In genomic region chr1:45860349-45860748, GRCm38 (mm10) we compare ENCODE assay signal across 12 mouse cellular contexts. TPM values are rescaled to one million over a fixed set of nuclear protein-coding genes. Genes with fewer than 3 reads are reported as not detected.
DNase-seq lines count a peak whose midpoint lies in the region; ATAC-seq lines count a peak whose summit lies in the region.
"Had no signal": no experiment of that assay in that cellular context is flagged by ENCODE, and none has a peak within 500 bp of the region (broad histone marks: within the 10 kb centered on the region; RNA-seq: fewer than 3 reads in every experiment).

No protein-coding gene starts in this region.

- DNase-seq in heart, adult 18-20 months, result peak; percentile 43 to 46
- DNase-seq in heart, postnatal 25 days (ENCODE audit: low spot score), result no peak
- DNase-seq in right cerebral cortex, adult 18-20 months, result peak; percentile 3
- no peak for DNase-seq in right cerebral cortex, postnatal 25 days
- DNase-seq in liver, embryonic 11.5 days (ENCODE audit: low spot score), result no peak
- peak; percentile 30 for DNase-seq in yolk sac, embryonic 10.5 days (ENCODE audit: low spot score)
- DNase-seq in layer of hippocampus, adult 8-10 months (ENCODE audit: low spot score in 2 of 2), result no peak
- no peak for DNase-seq in gastrocnemius, adult 18-20 months (ENCODE audit: low spot score)

- no peaks in the 10 kb centered on the region for H3K27me3 ChIP-seq in liver, embryonic 11.5 days (replicated peaks; ENCODE audit: control insufficient read depth, insufficient read depth, low read length)

- ATAC-seq in liver, embryonic 11.5 days (replicated peaks; ENCODE audit: low FRiP score), result 0 out of 2 replicates have a peak, but pooled peaks have one; percentile 20

- intact Hi-C loops in heart, postnatal 25 days (cut with DNase I), result loop anchor here (5.0 kb wide), 1 partner anchor 33 kb away; no protein-coding TSS in a partner anchor

- H3K36me3 ChIP-seq in liver, embryonic 11.5 days (ENCODE audit: control insufficient read depth, insufficient read depth, low read length), result no peaks in the 10 kb centered on the region

- no peak overlapping the region for H3K4me2 ChIP-seq in liver, embryonic 11.5 days

- H3K9me3 ChIP-seq in liver, embryonic 11.5 days (ENCODE audit: control insufficient read depth, low read length), result no peaks in the 10 kb centered on the region

- no peak overlapping the region for H3K9ac ChIP-seq in liver, embryonic 11.5 days (ENCODE audit: low read depth, low read length)

- H3K4me3 ChIP-seq in liver, embryonic 11.5 days (ENCODE audit: low read depth, low read length), result no peak overlapping the region

- peaks cover 2% of the 10 kb centered on the region for H3K4me1 ChIP-seq in liver, embryonic 11.5 days (replicated peaks; ENCODE audit: control insufficient read depth, insufficient read depth, low read length)

- 42% methylated on average over 5 of the region's 5 CpGs for WGBS in liver, embryonic 11.5 days

- no peak overlapping the region for H3K27ac ChIP-seq in liver, embryonic 11.5 days (ENCODE audit: low read depth, low read length)

RNA-seq across cellular contexts. Expression of gene Gm5269, which starts 29.7 kb away (rescaled TPM):
- total RNA-seq in heart, adult 18-20 months (2021), result not detected
- total RNA-seq in heart, postnatal 25 days (2021), result not detected
- not detected in 2 replicates for polyA plus RNA-seq in liver, embryonic 11.5 days (2014; fragmentation: Nextera tagmentation; extraction: Ambion mirVana)
- total RNA-seq in layer of hippocampus, adult 8-10 months (2022), result not detected
- total RNA-seq in gastrocnemius, adult 18-20 months (2021), result not detected
- total RNA-seq: heart, postnatal 10 days; left cerebral cortex, postnatal 25 days had no signal
- polyA plus RNA-seq: brain, embryonic 14.5 days; small intestine, adult 2 months had no signal

Comparison
In these comparisons a context has a peak if more than half of its experiments do, and no peak if none do; other contexts are left out.
1. DNase-seq: peak in heart, adult 18-20 months (2 of 2), right cerebral cortex, adult 18-20 months (single experiment) and yolk sac, embryonic 10.5 days (single experiment); none in heart, postnatal 25 days (single experiment), right cerebral cortex, postnatal 25 days (single experiment), liver, embryonic 11.5 days (single experiment), layer of hippocampus, adult 8-10 months (0 of 2) and gastrocnemius, adult 18-20 months (single experiment).